Mouse (Mus musculus): ENCODE data around the gene BC003965. TPM values are rescaled to one million over a fixed set of nuclear protein-coding genes. Genes with fewer than 3 reads are reported as not detected.

BC003965 gene
- polyA plus RNA-seq (2015; fragmentation: Nextera tagmentation; extraction: Ambion mirVana): 20.4 and 21.7 TPM in 2 replicates

GRCm38 (mm10) chr17:25184129-25184691 lies at the start of gene BC003965:
Gene BC003965 (plus strand): TSS chr17:25184554.

GRCm38 (mm10) chr17:25162161-25162560 lies 22.2 kb upstream of the BC003965 start, which contains the start of gene Ccdc154:
Gene Ccdc154 (plus strand): TSS chr17:25162461.

GRCm38 (mm10) chr17:25175411-25175810 lies 8.9 kb upstream of the BC003965 start, which contains the start of gene Gm38655:
Gene Gm38655 (minus strand): TSS chr17:25175471.

GRCm38 (mm10) chr17:25188150-25189031 lies 4.0 kb downstream of the BC003965 start, which contains the start of gene Unkl:
Gene Unkl (plus strand): TSS chr17:25188397.

Other genes with a start within 250 kb of the BC003965 start
- 12.1 and 13.1 TPM in 2 replicates for gene Mapk8ip3, start 247.6 kb upstream of the BC003965 start, polyA plus RNA-seq (2015; fragmentation: Nextera tagmentation; extraction: Ambion mirVana)
- 51.5 and 66.2 TPM in 2 replicates for gene Jpt2, start 223.9 kb upstream of the BC003965 start, polyA plus RNA-seq (2015; fragmentation: Nextera tagmentation; extraction: Ambion mirVana)
- 2.8 and 3.1 TPM in 2 replicates for gene Cramp1l, start 168.8 kb upstream of the BC003965 start, polyA plus RNA-seq (2015; fragmentation: Nextera tagmentation; extraction: Ambion mirVana)
- gene Ift140, start 168.5 kb upstream of the BC003965 start, polyA plus RNA-seq (2015; fragmentation: Nextera tagmentation; extraction: Ambion mirVana): 5.4 and 6.0 TPM in 2 replicates
- 21.2 and 24.3 TPM in 2 replicates for gene Tmem204, start 101.0 kb upstream of the BC003965 start, polyA plus RNA-seq (2015; fragmentation: Nextera tagmentation; extraction: Ambion mirVana)
- 17.5 and 20.7 TPM in 2 replicates for gene Telo2, start 68.6 kb upstream of the BC003965 start, polyA plus RNA-seq (2015; fragmentation: Nextera tagmentation; extraction: Ambion mirVana)
- gene Ptx4, start 63.8 kb upstream of the BC003965 start, polyA plus RNA-seq (2015; fragmentation: Nextera tagmentation; extraction: Ambion mirVana): not detected in 2 replicates
- gene Clcn7, start 51.2 kb upstream of the BC003965 start, polyA plus RNA-seq (2015; fragmentation: Nextera tagmentation; extraction: Ambion mirVana): 15.0 and 15.7 TPM in 2 replicates
- 0.16 TPM in 1 of 2 replicates, not detected in the other for gene Ccdc154, start 22.1 kb upstream of the BC003965 start, polyA plus RNA-seq (2015; fragmentation: Nextera tagmentation; extraction: Ambion mirVana)
- gene Gm38655, start 9.1 kb upstream of the BC003965 start, polyA plus RNA-seq (2015; fragmentation: Nextera tagmentation; extraction: Ambion mirVana): not detected in 2 replicates
- 3.7 and 3.9 TPM in 2 replicates for gene Unkl, start 3.8 kb downstream of the BC003965 start, polyA plus RNA-seq (2015; fragmentation: Nextera tagmentation; extraction: Ambion mirVana)
- gene Gnptg, start 55.6 kb downstream of the BC003965 start, polyA plus RNA-seq (2015; fragmentation: Nextera tagmentation; extraction: Ambion mirVana): 24.6 and 31.8 TPM in 2 replicates
- 34.5 and 36.9 TPM in 2 replicates for gene Tsr3, start 55.6 kb downstream of the BC003965 start, polyA plus RNA-seq (2015; fragmentation: Nextera tagmentation; extraction: Ambion mirVana)
- gene Baiap3, start 71.8 kb downstream of the BC003965 start, polyA plus RNA-seq (2015; fragmentation: Nextera tagmentation; extraction: Ambion mirVana): 1.2 and 2.0 TPM in 2 replicates
- gene Ube2i, start 90.1 kb downstream of the BC003965 start, polyA plus RNA-seq (2015; fragmentation: Nextera tagmentation; extraction: Ambion mirVana): 275 and 315 TPM in 2 replicates
- 0.82 and 1.6 TPM in 2 replicates for gene Prss34, start 113.8 kb downstream of the BC003965 start, polyA plus RNA-seq (2015; fragmentation: Nextera tagmentation; extraction: Ambion mirVana)
- gene Prss28, start 124.1 kb downstream of the BC003965 start, polyA plus RNA-seq (2015; fragmentation: Nextera tagmentation; extraction: Ambion mirVana): not detected in 2 replicates
- gene Prss29, start 134.1 kb downstream of the BC003965 start, polyA plus RNA-seq (2015; fragmentation: Nextera tagmentation; extraction: Ambion mirVana): not detected in 2 replicates
- gene Tpsab1, start 161.0 kb downstream of the BC003965 start, polyA plus RNA-seq (2015; fragmentation: Nextera tagmentation; extraction: Ambion mirVana): 2.4 and 10.9 TPM in 2 replicates
- 43.4 and 152 TPM in 2 replicates for gene Tpsb2, start 181.8 kb downstream of the BC003965 start, polyA plus RNA-seq (2015; fragmentation: Nextera tagmentation; extraction: Ambion mirVana)
- gene Tpsg1, start 184.7 kb downstream of the BC003965 start, polyA plus RNA-seq (2015; fragmentation: Nextera tagmentation; extraction: Ambion mirVana): 0.82 and 1.7 TPM in 2 replicates
- 5.6 and 7.4 TPM in 2 replicates for gene Cacna1h, start 249.2 kb downstream of the BC003965 start, polyA plus RNA-seq (2015; fragmentation: Nextera tagmentation; extraction: Ambion mirVana)